9 mouse cellular contexts compared by ENCODE assay signal in the genomic region with DNA sequence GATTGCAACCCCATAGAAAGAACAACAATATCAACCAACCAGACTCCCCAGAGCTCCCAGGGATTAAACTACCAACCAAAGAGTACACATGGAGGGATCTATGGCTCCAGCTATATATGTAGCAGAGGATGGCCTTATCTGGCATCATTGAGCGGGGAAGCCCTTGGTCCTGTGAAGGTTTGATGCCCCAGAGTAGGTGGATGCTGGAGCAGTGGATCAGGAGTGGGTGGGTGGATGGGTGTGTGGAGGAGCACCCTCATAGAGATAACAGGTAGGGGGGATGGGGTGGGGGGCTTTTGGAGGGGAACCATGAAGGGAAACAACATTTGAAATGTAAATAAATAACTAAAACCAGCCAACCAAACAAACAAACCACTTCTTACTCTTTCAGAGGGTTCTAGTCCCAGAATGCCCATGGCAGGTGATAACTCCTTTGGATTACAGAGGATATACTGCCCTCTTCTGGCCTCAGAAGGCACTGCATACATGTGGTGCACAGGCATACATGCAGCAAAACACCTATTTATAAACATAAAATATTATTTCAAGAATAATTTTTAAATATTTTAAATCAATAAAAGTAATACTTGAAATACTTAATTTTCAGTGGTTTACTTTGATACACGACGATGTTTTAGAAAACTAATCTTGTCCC.
DNase-seq lines count a peak whose midpoint lies in the region; ATAC-seq and TF ChIP-seq lines count a peak whose summit lies in the region.
"Had no signal": no experiment of that assay in that cellular context is flagged by ENCODE, and none has a peak within 500 bp of the region (broad histone marks: within the 10 kb centered on the region; RNA-seq: fewer than 3 reads in every experiment).

No protein-coding gene starts in this region.

- H3K4me3 ChIP-seq in intestine, embryonic 14.5 days (ENCODE audit: low read depth, low read length) = no peak overlapping the region
- H3K4me3 ChIP-seq in intestine, embryonic 16.5 days (ENCODE audit: low read length) = no peak overlapping the region
- H3K4me3 ChIP-seq in MEL (ENCODE audit: control insufficient read depth in 1 of 2, insufficient read depth in 1 of 2, low read depth in 2 of 2, low read length in 2 of 2) = no peak overlapping the region
- no peak overlapping the region for H3K4me3 ChIP-seq in limb, embryonic 10.5 days
- H3K4me3 ChIP-seq: embryonic facial prominence, embryonic 13.5 days had no signal

- ATAC-seq in intestine, embryonic 14.5 days (replicated peaks; ENCODE audit: low FRiP score, low TSS enrichment, low read depth) = no peak
- ATAC-seq in intestine, embryonic 16.5 days = no peak

- no peaks in the 10 kb centered on the region for H3K79me2 ChIP-seq in MEL (ENCODE audit: control insufficient read depth, insufficient read depth, low read length, poor library complexity)

- TF ChIP-seq POLR2A in MEL (IDR thresholded peaks at IDR 0.05; ENCODE audit: control insufficient read depth in 1 of 2, insufficient read depth in 1 of 2, low read depth in 1 of 2, low read length in 2 of 2, poor library complexity in 1 of 2) = no peak

- TF ChIP-seq CTCF in MEL (IDR thresholded peaks at IDR 0.05 in 2 of 3, conservative IDR thresholded peaks at IDR 0.05 in 1 of 3; ENCODE audit: control insufficient read depth in 1 of 3, insufficient read depth in 1 of 3, low read depth in 2 of 3, low read length in 3 of 3, poor library complexity in 1 of 3, severe bottlenecking in 1 of 3) = peak; percentile 63 to 75 (median 65)

- no peaks in the 10 kb centered on the region for H3K36me3 ChIP-seq in intestine, embryonic 14.5 days (ENCODE audit: control insufficient read depth, insufficient read depth, low read length)
- no peaks in the 10 kb centered on the region for H3K36me3 ChIP-seq in intestine, embryonic 16.5 days (ENCODE audit: control insufficient read depth, insufficient read depth, low read length)
- no peaks in the 10 kb centered on the region for H3K36me3 ChIP-seq in MEL (ENCODE audit: control insufficient read depth in 1 of 2, insufficient read depth in 2 of 2, low read length in 2 of 2)
- H3K36me3 ChIP-seq in limb, embryonic 10.5 days = no peaks in the 10 kb centered on the region
- H3K36me3 ChIP-seq: embryonic facial prominence, embryonic 13.5 days had no signal

- no peak overlapping the region for H3K9ac ChIP-seq in intestine, embryonic 14.5 days (ENCODE audit: low read length)
- no peak overlapping the region for H3K9ac ChIP-seq in intestine, embryonic 16.5 days (ENCODE audit: low read depth, low read length)
- no peak overlapping the region for H3K9ac ChIP-seq in MEL (ENCODE audit: control insufficient read depth, low read depth, low read length, poor library complexity, severe bottlenecking)
- H3K9ac ChIP-seq: embryonic facial prominence, embryonic 13.5 days had no signal

- WGBS in intestine, embryonic 14.5 days = 60% methylated on average over 3 of the region's 3 CpGs
- 55% methylated on average over 3 of the region's 3 CpGs for WGBS in intestine, embryonic 16.5 days
- WGBS in limb, embryonic 10.5 days = 56% methylated on average over 3 of the region's 3 CpGs

- no peak for TF ChIP-seq EP300 in MEL (IDR thresholded peaks at IDR 0.05; ENCODE audit: low read depth in 1 of 2, low read length in 2 of 2)

- H3K9me3 ChIP-seq in intestine, embryonic 14.5 days (ENCODE audit: control insufficient read depth, low read length) = no peaks in the 10 kb centered on the region
- no peaks in the 10 kb centered on the region for H3K9me3 ChIP-seq in intestine, embryonic 16.5 days (ENCODE audit: control insufficient read depth, low read length)
- H3K9me3 ChIP-seq in MEL (replicated peaks; ENCODE audit: insufficient read depth, low read length) = no peaks in the 10 kb centered on the region
- no peaks in the 10 kb centered on the region for H3K9me3 ChIP-seq in limb, embryonic 10.5 days (replicated peaks)
- H3K9me3 ChIP-seq: embryonic facial prominence, embryonic 13.5 days had no signal

- peak; percentile 88 for TF ChIP-seq RAD21 in MEL (IDR thresholded peaks at IDR 0.05; ENCODE audit: low read depth, low read length)

- H3K4me1 ChIP-seq in intestine, embryonic 14.5 days (replicated peaks; ENCODE audit: control insufficient read depth, insufficient read depth, low read length) = no peaks in the 10 kb centered on the region
- H3K4me1 ChIP-seq in intestine, embryonic 16.5 days (ENCODE audit: control insufficient read depth, insufficient read depth, low read length) = no peaks in the 10 kb centered on the region
- no peaks in the 10 kb centered on the region for H3K4me1 ChIP-seq in MEL (ENCODE audit: control insufficient read depth in 1 of 2, insufficient read depth in 2 of 2, low read length in 2 of 2)
- no peaks in the 10 kb centered on the region for H3K4me1 ChIP-seq in limb, embryonic 10.5 days
- H3K4me1 ChIP-seq: embryonic facial prominence, embryonic 13.5 days had no signal

- no peak overlapping the region for H3K4me2 ChIP-seq in intestine, embryonic 14.5 days (ENCODE audit: low read length)
- no peak overlapping the region for H3K4me2 ChIP-seq in intestine, embryonic 16.5 days (ENCODE audit: low read depth, low read length)
- H3K4me2 ChIP-seq: embryonic facial prominence, embryonic 13.5 days had no signal

- peak; percentile 53 for DNase-seq in intestine, embryonic 14.5 days (ENCODE audit: low spot score)
- DNase-seq in 3T3-L1 (ENCODE audit: low read depth, low spot score) (peak; percentile 72), MEL (ENCODE audit: low read depth, low spot score) (peak; percentile 55)
- peak; percentile 7 for DNase-seq in embryo, embryonic 11.5 days (ENCODE audit: low read depth, low spot score)
- peak; percentile 48 for DNase-seq in limb, embryonic 10.5 days (ENCODE audit: low spot score)
- DNase-seq in retina, postnatal 7 days (ENCODE audit: low read depth, low spot score) = peak; percentile 6
- no peak for DNase-seq in frontal cortex, postnatal 25 days (ENCODE audit: low spot score in 2 of 2)

- no peaks in the 10 kb centered on the region for H3K27me3 ChIP-seq in intestine, embryonic 14.5 days (replicated peaks; ENCODE audit: control insufficient read depth, insufficient read depth, low read length)
- H3K27me3 ChIP-seq in intestine, embryonic 16.5 days (replicated peaks; ENCODE audit: control insufficient read depth, insufficient read depth, low read length) = no peaks in the 10 kb centered on the region
- H3K27me3 ChIP-seq in MEL (ENCODE audit: control insufficient read depth in 1 of 2, insufficient read depth in 2 of 2, low read length in 2 of 2) = peaks cover 0 to 2% of the 10 kb centered on the region in 2 experiments; a peak in 1 of 4 replicates
- H3K27me3 ChIP-seq in limb, embryonic 10.5 days (ENCODE audit: low read depth, poor library complexity, severe bottlenecking) = no peaks in the 10 kb centered on the region
- H3K27me3 ChIP-seq: embryonic facial prominence, embryonic 13.5 days had no signal

- no peak overlapping the region for H3K27ac ChIP-seq in intestine, embryonic 14.5 days (ENCODE audit: low read depth)
- no peak overlapping the region for H3K27ac ChIP-seq in intestine, embryonic 16.5 days (ENCODE audit: low read length)
- no peak overlapping the region for H3K27ac ChIP-seq in MEL (ENCODE audit: control insufficient read depth, low read depth, low read length)
- H3K27ac ChIP-seq in limb, embryonic 10.5 days = no peak overlapping the region
- H3K27ac ChIP-seq: embryonic facial prominence, embryonic 13.5 days had no signal

TF ChIP-seq in MEL, 35 proteins besides CTCF, POLR2A, EP300 and RAD21:
- no peak for TF ChIP-seq ELF1 (IDR thresholded peaks at IDR 0.05; ENCODE audit: low read depth, low read length)
- no peak for TF ChIP-seq UBTF (IDR thresholded peaks at IDR 0.05; ENCODE audit: borderline replicate concordance, insufficient read depth, low read depth, low read length)
- no peak for TF ChIP-seq MAX (IDR thresholded peaks at IDR 0.05; ENCODE audit: low read length)
- TF ChIP-seq HCFC1 (IDR thresholded peaks at IDR 0.05; ENCODE audit: low read depth, low read length) = no peak
- TF ChIP-seq KAT2A (conservative IDR thresholded peaks at IDR 0.05; ENCODE audit: low read depth, low read length) = no peak
- no peak for TF ChIP-seq BHLHE40 (IDR thresholded peaks at IDR 0.05; ENCODE audit: borderline replicate concordance, low read depth, low read length)
- no peak for TF ChIP-seq NRF1 (IDR thresholded peaks at IDR 0.05; ENCODE audit: insufficient read depth, low read depth, low read length, poor library complexity, severe bottlenecking)
- no peak for TF ChIP-seq USF1 (IDR thresholded peaks at IDR 0.05; ENCODE audit: low read depth, low read length)
- TF ChIP-seq ZC3H11A (IDR thresholded peaks at IDR 0.05; ENCODE audit: low read depth, low read length) = peak; percentile 87
- TF ChIP-seq GATA1 (IDR thresholded peaks at IDR 0.05; ENCODE audit: low read depth, low read length) = 0 out of 2 replicates have a peak, but pooled peaks have one; percentile 6
- TF ChIP-seq E2F4 (IDR thresholded peaks at IDR 0.05; ENCODE audit: borderline replicate concordance, low read depth, low read length) = no peak
- TF ChIP-seq MAFK (IDR thresholded peaks at IDR 0.05; ENCODE audit: borderline replicate concordance, low read depth, low read length) = no peak
- no peak for TF ChIP-seq RCOR1 (IDR thresholded peaks at IDR 0.05; ENCODE audit: low read depth, low read length)
- no peak for TF ChIP-seq CHD2 (IDR thresholded peaks at IDR 0.05; ENCODE audit: low read length)
- no peak for TF ChIP-seq TCF12 (IDR thresholded peaks at IDR 0.05; ENCODE audit: low read depth, low read length)
- no peak for TF ChIP-seq MYB (IDR thresholded peaks at IDR 0.05; ENCODE audit: low read depth, low read length)
- peak; percentile 84 for TF ChIP-seq SMC3 (IDR thresholded peaks at IDR 0.05; ENCODE audit: low read depth, low read length)
- TF ChIP-seq TBP (IDR thresholded peaks at IDR 0.05; ENCODE audit: low read depth, low read length) = no peak
- TF ChIP-seq ZKSCAN1 (IDR thresholded peaks at IDR 0.05; ENCODE audit: low read depth, low read length) = no peak
- no peak for TF ChIP-seq JUND (IDR thresholded peaks at IDR 0.05; ENCODE audit: low read depth, low read length)

Comparison
In these comparisons a context has a peak if more than half of its experiments do, and no peak if none do; other contexts are left out.
1. DNase-seq: peak in intestine, embryonic 14.5 days (single experiment), 3T3-L1 (single experiment), MEL (single experiment), embryo, embryonic 11.5 days (single experiment), limb, embryonic 10.5 days (single experiment) and retina, postnatal 7 days (single experiment); none in frontal cortex, postnatal 25 days (0 of 2).